Mouse (Mus musculus) spleen, adult 2 months (tissue): Measurements from ENCODE around the gene Eif2ak3. TPM values are rescaled to one million over a fixed set of nuclear protein-coding genes. Genes with fewer than 3 reads are reported as not detected.
A peak's percentile ranks its signal among the peaks of the same experiment; 100 is the strongest.
"Not testable (repeated sequence)": the region's sequence is repeated elsewhere in the genome, so short reads cannot be mapped to it uniquely, and the experiment has no call there.

ENCODE experiments used
- DNase-seq, 2 experiments: peaks; one replicate each; pipeline versions ENCODE4 v3.0.0 to v3.0.0-alpha.2; 2012 to 2021; ENCODE audit warnings: low spot score in 2 of 2, low read depth in 1 of 2
- H3K27ac ChIP-seq: fragments of 200-500 bp; 2 replicates; pipeline ENCODE4 v1.5.1; 2012; ENCODE audit warnings: low read length, inconsistent platforms; ENCODE audit not compliant: insufficient read depth
- H3K27me3 ChIP-seq: fragments of 200-500 bp; 2 replicates; pipeline ENCODE4 v1.6.1; 2012; ENCODE audit warnings: mild to moderate bottlenecking, moderate library complexity, low read length, inconsistent platforms; ENCODE audit not compliant: control insufficient read depth, insufficient read depth
- H3K36me3 ChIP-seq: fragments of 200-500 bp; 2 replicates; pipeline ENCODE4 v1.6.1; 2012; ENCODE audit warnings: mild to moderate bottlenecking, low read length, inconsistent platforms; ENCODE audit not compliant: control insufficient read depth, insufficient read depth
- H3K4me1 ChIP-seq: fragments of 200-500 bp; 2 replicates; pipeline ENCODE4 v1.6.1; 2011; ENCODE audit warnings: inconsistent platforms; ENCODE audit not compliant: control insufficient read depth, insufficient read depth, insufficient read length
- H3K4me3 ChIP-seq: fragments of 200-500 bp; 2 replicates; pipeline ENCODE4 v1.5.1; 2011; ENCODE audit warnings: mild to moderate bottlenecking, inconsistent platforms; ENCODE audit not compliant: insufficient read depth, insufficient read length; ENCODE audit errors: extremely low read depth
- CTCF ChIP-seq: fragments of 200-500 bp; IDR thresholded peaks from 2 replicates; pipeline ENCODE4 v1.5.1; 2011; ENCODE audit warnings: mild to moderate bottlenecking, inconsistent platforms; ENCODE audit not compliant: insufficient read depth, insufficient read length, insufficient replicate concordance; ENCODE audit errors: extremely low read depth
- POLR2A ChIP-seq: fragments of 200-500 bp; IDR thresholded peaks from 2 replicates; pipeline ENCODE4 v1.6.1; 2011; ENCODE audit warnings: low read depth, low read length, inconsistent platforms
- WGBS: fragments of 180-500 bp; shearing (Covaris S2); methylation state at CpG from one replicate; pipeline ENCODE4 v1.1.7; 2018; 5-methylcytosine and 5-hydroxymethylcytosine counted together
- polyA plus RNA-seq: library from polyadenylated mRNA; depleted of rRNA; stranded (reverse); fragments of >200 nt; gene quantifications from 2 replicates; pipeline ENCODE4 v1.2.3, GENCODE M21; 2012

Eif2ak3 gene
- polyA plus RNA-seq, 1 experiment, result 15.7 TPM

- H3K27ac ChIP-seq, result no peak overlapping the region
- DNase-seq, result no peak
These were observed 28.8 kb upstream of the Eif2ak3 start for GRCm38 (mm10) chr6:70815471-70815870.

GRCm38 (mm10) chr6:70821566-70821965 is 22.7 kb upstream of the Eif2ak3 start:
- no peak for DNase-seq
- Histone ChIP-seq H3K4me1 (peaks cover 5% of the 10 kb centered on the region; the same call in 1 of the 2 replicates), H3K27ac (no peak overlapping the region), H3K36me3 (no peaks in the 10 kb centered on the region), H3K4me3 (no peak overlapping the region), H3K27me3 (no peaks in the 10 kb centered on the region)
- WGBS, result 82% methylated on average over 2 of the region's 2 CpGs
- TF ChIP-seq POLR2A (no peak), CTCF (no peak)

More at GRCm38 (mm10) chr6:70815471-70815870, 28.8 kb upstream of the Eif2ak3 start:
- TF ChIP-seq CTCF, result no peak
- TF ChIP-seq POLR2A, result no peak
- H3K4me1 ChIP-seq, result peaks cover 14% of the 10 kb centered on the region; the same call in 1 of the 2 replicates
- H3K4me3 ChIP-seq, result no peak overlapping the region
- H3K36me3 ChIP-seq, result no peaks in the 10 kb centered on the region
- H3K27me3 ChIP-seq, result no peaks in the 10 kb centered on the region
- WGBS, result 73% methylated on average over 8 of the region's 8 CpGs

- Histone ChIP-seq H3K4me1 (peaks cover 5% of the 10 kb centered on the region; the same call in 1 of the 2 replicates), H3K4me3 (no peak overlapping the region), H3K27me3 (no peaks in the 10 kb centered on the region), H3K27ac (no peak overlapping the region), H3K36me3 (no peaks in the 10 kb centered on the region)
- 29% methylated on average over 5 of the region's 5 CpGs for WGBS
- no peak for TF ChIP-seq POLR2A
- no peak for TF ChIP-seq CTCF
- DNase-seq, result no peak
These were observed 21.9 kb upstream of the Eif2ak3 start for GRCm38 (mm10) chr6:70822386-70822910.

- H3K4me1 ChIP-seq, H3K4me3 ChIP-seq, H3K27ac ChIP-seq, H3K27me3 ChIP-seq, H3K36me3 ChIP-seq, DNase-seq: not testable (repeated sequence)
- 87% methylated on average over 4 of the region's 4 CpGs for WGBS
These were observed 21.0 kb upstream of the Eif2ak3 start for GRCm38 (mm10) chr6:70823277-70823676.

GRCm38 (mm10) chr6:70824085-70824986 is 20.0 kb upstream of the Eif2ak3 start:
- Histone ChIP-seq H3K27me3 (no peaks in the 10 kb centered on the region), H3K4me1 (peaks cover 5% of the 10 kb centered on the region; the same call in 1 of the 2 replicates), H3K27ac (peak overlapping the region; percentile 77), H3K36me3 (no peaks in the 10 kb centered on the region), H3K4me3 (peak overlapping the region; percentile 63)
- peak in 1 of 2 experiments; percentile 73 for DNase-seq
- peak; percentile 36; the same call in 1 of the 2 replicates for TF ChIP-seq POLR2A
- no peak for TF ChIP-seq CTCF
- WGBS, result 13% methylated on average over 23 of the region's 23 CpGs

GRCm38 (mm10) chr6:70824987-70825337 is 19.4 kb upstream of the Eif2ak3 start:
- Histone ChIP-seq H3K36me3 (no peaks in the 10 kb centered on the region), H3K27ac (peak overlapping the region; percentile 77), H3K4me1 (peaks cover 5% of the 10 kb centered on the region; the same call in 1 of the 2 replicates), H3K27me3 (no peaks in the 10 kb centered on the region), H3K4me3 (peak overlapping the region; percentile 63; the same call in 1 of the 2 replicates)
- peak; percentile 25 to 82 for DNase-seq
- TF ChIP-seq POLR2A (no peak), CTCF (no peak)
- 15% methylated on average over 4 of the region's 4 CpGs for WGBS

- TF ChIP-seq POLR2A, result no peak
- TF ChIP-seq CTCF, result no peak
- H3K27me3 ChIP-seq, result no peaks in the 10 kb centered on the region
- H3K27ac ChIP-seq, result no peak overlapping the region
- H3K4me3 ChIP-seq, result no peak overlapping the region
- DNase-seq, result no peak
- peaks cover 10% of the 10 kb centered on the region; the same call in 1 of the 2 replicates for H3K4me1 ChIP-seq
- WGBS, result 80% methylated on average over 2 of the region's 2 CpGs
- no peaks in the 10 kb centered on the region for H3K36me3 ChIP-seq
These were observed 14.9 kb upstream of the Eif2ak3 start for GRCm38 (mm10) chr6:70829451-70829850.
